Mouse (Mus musculus): ENCODE results near the gene Lmtk2.
A peak's percentile ranks its signal among the peaks of the same experiment; 100 is the strongest.

Lmtk2 gene

DNA sequence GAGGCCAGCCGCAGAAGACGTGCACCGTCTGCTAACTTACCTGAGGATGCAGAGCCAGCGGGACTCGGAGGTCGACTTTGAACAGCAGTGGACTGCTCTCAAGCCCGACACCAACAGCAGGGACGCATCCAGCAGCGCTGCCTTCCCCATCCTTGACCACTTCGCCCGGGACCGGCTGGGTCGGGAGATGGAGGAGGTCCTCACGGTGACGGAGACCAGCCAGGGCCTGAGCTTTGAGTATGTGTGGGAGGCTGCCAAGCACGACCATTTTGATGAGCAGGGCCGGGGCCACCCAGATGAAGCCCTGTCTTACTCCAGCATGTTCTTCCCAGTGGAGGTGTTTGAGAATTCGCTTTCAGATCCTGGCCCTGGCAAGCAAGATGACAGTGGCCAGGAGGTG is 73.4 kb downstream of the Lmtk2 start:
- DNase-seq (ENCODE audit: low read depth, low spot score): no peak

DNA sequence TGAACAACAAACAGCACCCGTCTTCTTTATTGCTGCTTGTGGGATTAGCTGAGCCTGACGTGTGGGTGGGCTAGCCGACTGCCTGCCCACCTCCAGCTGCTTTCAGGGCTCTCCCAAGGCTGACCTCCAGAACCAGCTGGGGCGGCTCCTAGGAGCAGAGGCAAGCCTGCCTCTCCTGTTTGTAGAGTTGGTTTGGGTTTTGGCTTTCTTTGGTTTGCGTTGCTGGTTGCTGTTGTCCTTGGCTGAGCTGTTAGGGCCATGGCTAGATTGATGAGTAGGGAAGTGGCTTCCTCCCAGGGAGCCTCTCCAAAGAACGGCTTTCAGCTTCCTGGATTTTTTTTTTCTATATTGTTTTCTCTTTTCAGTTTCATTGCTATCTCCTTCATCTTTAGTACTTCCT is 78.0 kb downstream of the Lmtk2 start:
- DNase-seq (ENCODE audit: low read depth, low spot score): no peak

DNA sequence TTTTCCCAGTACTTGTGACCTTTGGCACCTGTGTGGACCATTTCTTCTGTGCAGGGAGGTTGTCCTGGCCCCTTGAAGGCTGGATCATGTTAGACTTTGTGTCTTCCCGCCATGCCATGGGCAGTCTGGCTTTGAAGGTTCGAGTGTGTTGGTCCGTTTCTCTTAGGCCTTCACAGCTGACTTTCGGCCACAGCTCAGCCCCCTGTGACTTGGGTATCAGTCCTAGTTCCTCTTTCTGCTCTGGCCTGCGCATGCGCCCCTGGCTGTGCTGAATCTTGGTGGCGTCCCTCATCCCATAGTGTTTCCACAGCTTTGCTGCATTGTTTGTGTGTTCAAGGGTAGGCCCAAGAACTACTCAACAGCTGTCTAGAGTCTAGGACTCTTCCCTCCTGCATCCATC is 81.0 kb downstream of the Lmtk2 start:
- DNase-seq (ENCODE audit: low read depth, low spot score): no peak

DNA sequence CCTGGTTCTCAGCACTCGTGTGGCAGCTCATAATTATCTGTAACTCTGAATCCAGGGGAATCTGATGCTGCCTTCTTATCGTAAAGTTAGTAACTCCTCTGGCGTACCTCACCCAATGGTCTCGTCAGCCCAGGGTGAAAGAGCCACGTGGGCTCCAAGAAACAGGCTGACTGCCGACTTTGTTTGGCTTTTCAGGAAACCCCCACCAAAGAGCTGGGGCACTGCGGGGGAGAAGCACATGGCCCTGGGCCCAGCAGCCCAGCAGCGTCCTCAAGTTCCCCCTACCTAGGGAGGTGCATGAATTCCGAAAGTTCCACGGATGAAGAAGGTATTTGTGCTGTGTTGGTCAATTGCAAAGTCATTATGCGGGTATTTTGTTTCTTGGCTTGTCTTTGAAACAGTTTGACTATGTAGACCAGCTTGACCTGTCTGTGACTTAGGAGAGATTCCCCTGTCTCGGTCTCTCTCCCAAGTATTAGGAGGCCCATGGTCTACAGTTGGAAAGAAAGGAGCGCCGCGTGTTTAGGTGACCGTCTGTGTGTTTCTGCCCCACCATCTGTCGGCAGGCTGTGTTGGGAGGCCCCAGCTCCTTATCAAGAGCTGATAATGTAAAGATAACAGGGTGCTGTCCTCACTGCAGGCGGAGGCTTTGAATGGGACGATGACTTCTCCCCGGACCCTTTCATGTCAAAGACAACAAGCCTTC is 82.5 kb downstream of the Lmtk2 start:
- no peak for DNase-seq (ENCODE audit: low read depth, low spot score)

- no peak for DNase-seq (ENCODE audit: low read depth, low spot score)
Observed at GRCm38 (mm10) chr5:144183248-144183559, 83.0 kb downstream of the Lmtk2 start.

GRCm38 (mm10) chr5:144183647-144184335 is 83.6 kb downstream of the Lmtk2 start:
- DNase-seq (ENCODE audit: low read depth, low spot score): no peak

- DNase-seq (ENCODE audit: low read depth, low spot score): no peak
Observed at GRCm38 (mm10) chr5:144184350-144185045, 84.3 kb downstream of the Lmtk2 start.

DNA sequence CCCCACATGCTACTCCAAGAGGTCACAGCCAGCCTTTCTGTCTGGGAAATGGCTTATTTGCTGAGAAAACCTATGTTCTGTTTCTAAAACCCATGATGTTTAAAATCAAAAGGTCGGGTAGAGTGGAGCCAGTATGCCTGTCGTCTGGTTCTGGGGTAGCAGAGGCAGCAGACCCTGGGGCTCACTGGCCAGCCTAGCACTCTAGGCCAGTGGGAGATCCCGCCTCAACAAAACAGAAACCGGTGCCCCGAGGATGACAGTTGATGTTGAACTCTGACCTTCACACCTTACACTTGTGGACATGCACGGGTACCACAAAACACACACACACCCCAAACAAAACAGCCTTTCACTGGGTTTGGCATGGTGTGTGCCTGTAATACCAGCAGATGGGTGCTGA is 88.2 kb downstream of the Lmtk2 start:
- no peak for DNase-seq (ENCODE audit: low read depth, low spot score)

DNA sequence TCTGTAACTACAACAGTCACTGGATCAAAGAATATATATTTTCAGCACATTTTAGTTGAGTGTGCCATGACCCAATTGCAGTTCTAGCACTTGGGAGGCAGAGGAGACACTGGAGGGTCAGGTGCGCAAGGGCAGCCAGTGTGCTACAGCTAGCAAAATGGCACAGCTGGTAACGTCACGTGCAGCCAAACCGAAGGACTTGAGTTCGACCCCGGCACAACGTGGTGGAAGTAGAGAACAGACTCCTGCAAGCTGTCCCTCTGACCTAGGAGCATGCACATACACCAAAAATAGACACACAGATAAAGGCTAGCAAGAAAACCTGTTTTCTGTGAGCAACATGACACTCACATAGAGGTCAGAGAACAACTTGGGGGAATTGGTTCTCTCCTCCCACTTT is 89.1 kb downstream of the Lmtk2 start:
- no peak for DNase-seq (ENCODE audit: low read depth, low spot score)

DNA sequence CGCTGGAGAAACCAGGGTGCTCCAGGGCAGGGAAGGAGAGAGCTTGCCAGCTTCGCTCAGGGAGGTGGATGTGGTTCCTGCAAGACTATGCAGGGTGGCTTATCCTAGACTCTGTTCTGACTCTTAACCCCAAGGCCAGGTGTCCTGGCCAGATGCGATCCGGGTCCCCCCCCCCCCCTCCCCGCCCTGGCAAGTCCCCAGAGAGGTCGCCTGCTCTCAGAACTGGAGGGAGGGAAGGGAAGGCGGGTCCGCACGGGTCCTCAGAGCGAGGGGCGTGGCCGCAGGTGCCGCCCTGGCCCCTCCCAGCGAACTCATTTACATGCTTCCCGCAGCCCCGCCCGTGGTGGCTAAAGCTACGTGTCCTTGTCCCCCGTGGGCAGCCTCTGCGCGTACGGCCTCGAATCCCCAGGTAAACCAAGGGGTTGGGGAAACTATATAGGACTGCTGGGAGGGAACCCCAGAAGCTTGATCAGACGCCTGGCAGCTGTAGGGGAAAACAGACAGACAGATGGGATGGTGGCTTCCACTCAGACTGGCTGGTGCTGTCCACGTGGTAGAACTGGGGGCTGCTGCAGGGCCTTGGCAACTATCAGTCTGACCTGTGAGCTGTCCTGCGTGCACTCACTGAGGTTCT is 89.8 kb downstream of the Lmtk2 start, which contains the start of gene Bhlha15:
Gene Bhlha15 (plus strand): TSS at position 337 of the 634 bp plus-strand sequence.
- peak; percentile 59 for DNase-seq (ENCODE audit: low read depth, low spot score)

GRCm38 (mm10) chr5:144191026-144191425 is 90.8 kb downstream of the Lmtk2 start:
- no peak for DNase-seq (ENCODE audit: low read depth, low spot score)

GRCm38 (mm10) chr5:144192673-144193072 is 92.4 kb downstream of the Lmtk2 start:
- no peak for DNase-seq (ENCODE audit: low read depth, low spot score)

- no peak for DNase-seq (ENCODE audit: low read depth, low spot score)
Observed at GRCm38 (mm10) chr5:144194416-144194815, 94.2 kb downstream of the Lmtk2 start.

DNA sequence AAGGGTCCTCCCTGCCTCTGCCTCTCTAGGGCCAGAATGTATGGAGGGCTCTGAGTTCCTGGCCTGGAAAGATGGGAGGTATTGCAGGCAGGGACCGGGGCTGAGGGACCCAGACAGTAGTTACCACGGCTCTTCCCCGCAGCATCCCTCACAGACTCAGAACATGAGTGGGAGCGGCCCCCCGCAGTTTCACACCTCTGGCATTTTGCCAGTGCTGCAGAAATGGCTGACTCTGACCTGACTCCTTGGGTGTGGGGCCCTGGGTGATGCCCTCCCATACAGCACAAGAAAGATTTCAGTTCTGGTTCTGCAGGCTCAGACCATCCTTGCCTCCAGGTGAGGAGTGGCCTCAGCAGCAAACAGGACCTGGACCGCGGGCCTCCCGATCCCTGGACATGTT is 95.3 kb downstream of the Lmtk2 start:
- no peak for DNase-seq (ENCODE audit: low read depth, low spot score)

DNA sequence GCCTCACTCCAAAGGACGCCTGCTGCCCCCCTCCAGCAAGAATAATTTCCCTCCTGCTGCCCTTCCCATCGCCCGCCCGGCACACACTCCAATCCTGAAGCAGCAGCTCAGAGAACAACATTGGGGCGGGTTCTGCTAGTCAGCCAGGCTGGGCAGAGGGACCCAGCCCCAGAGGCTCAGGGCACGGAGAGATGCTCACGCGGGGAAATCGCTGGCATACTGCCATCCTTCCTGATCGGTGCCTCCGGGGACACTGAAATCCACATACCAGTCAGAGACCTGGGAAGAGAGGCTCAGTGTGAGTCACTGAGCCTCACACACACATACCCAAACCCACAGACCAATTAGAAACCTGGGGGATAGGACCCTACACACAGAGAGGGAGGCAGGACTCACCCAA is 100.4 kb downstream of the Lmtk2 start:
- DNase-seq (ENCODE audit: low read depth, low spot score): no peak

GRCm38 (mm10) chr5:144202430-144202829 is 102.2 kb downstream of the Lmtk2 start:
- no peak for DNase-seq (ENCODE audit: low read depth, low spot score)

DNA sequence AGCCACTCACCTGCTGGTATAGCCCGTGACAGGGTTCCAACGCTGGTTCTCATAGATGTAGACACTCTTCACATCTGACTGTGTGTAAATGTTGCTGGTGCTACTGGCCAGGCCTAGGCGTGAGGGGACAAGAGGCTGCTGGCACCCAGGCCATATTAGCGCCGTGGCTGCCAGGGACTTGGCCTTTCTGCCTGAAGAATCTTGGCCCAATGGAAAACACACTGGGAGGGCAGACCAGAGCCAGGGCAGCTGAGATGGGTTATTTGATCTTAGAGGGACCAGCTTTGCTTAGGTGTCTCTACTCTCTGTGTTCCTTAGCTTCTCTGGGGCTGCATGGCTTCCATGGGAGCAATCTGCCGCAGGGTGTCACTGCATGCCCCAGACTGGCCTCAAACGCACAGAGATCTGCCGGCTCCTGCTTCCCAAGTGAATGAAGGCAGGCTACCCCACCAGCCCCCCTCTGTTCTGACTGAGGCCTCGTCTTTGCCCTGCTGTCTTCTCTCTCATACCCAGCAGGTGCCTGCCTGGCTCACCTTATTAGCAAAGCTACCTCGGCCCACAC is 103.2 kb downstream of the Lmtk2 start:
- DNase-seq (ENCODE audit: low read depth, low spot score): no peak

- DNase-seq (ENCODE audit: low read depth, low spot score): no peak
Observed at GRCm38 (mm10) chr5:144204303-144204702, 104.1 kb downstream of the Lmtk2 start.

DNA sequence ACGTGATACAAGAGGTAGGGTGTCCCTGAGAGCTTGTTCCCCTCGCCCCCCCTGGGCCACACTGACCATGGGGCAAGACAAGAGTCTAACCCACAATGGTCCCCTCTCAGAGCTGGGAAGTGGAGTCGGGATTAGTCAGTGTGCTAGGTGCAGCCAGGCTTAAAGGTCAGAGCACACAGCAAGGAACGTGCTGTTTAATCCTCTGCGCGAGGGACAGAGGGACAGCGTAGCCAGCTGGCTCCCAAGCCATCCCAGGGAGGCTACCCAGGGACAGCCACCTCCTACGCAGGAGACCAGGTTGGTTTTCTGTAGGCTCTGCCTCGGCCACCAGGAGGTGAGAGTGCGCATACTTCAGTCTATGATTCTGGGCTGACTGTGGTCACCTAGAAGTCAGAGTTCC is 104.7 kb downstream of the Lmtk2 start:
- DNase-seq (ENCODE audit: low read depth, low spot score): no peak

DNA sequence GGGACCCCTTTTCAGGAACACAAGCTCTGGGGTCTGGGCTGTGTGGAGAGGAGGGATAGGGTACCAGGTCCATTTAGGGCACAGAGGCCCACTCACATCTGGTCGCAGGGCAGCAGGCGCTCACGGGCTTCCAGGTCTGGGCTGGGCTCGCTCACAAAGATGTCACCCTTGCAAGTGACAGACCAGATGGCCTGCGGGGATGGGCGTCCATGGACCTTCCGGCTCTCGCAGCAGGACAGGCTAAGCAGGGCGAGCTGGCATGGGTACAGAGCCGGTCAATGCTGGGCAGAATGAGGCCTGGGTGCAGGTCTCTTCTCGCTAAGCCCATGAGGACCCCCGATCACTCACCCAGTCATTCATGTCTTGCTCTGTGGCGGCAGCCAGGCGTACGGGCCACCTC is 105.8 kb downstream of the Lmtk2 start:
- DNase-seq (ENCODE audit: low read depth, low spot score): no peak

- peak; percentile 37 for DNase-seq (ENCODE audit: low read depth, low spot score)
Observed at GRCm38 (mm10) chr5:144207478-144207877, 107.2 kb downstream of the Lmtk2 start.

GRCm38 (mm10) chr5:144214453-144214852 is 114.2 kb downstream of the Lmtk2 start:
- DNase-seq (ENCODE audit: low read depth, low spot score): peak; percentile 51
